Mouse (Mus musculus) frontal cortex, postnatal 10 days (tissue): ENCODE measurements at regions not wholly inside any gene's neighbourhood (a gene's known extent, or its start where the extent isn't known, plus 50 kb on each side); places are given as distances from the start of the nearest gene placed in this dataset.

Source experiments
- DNase-seq, 2 experiments: peaks; one replicate each; pipeline ENCODE4 v3.0.0; 2022; ENCODE audit warnings: low spot score in 2 of 2, mixed read lengths in 1 of 2

GRCm38 (mm10) chr4:90437375-90438190, 219.0 kb downstream of the Zfp352 start:
- DNase-seq = peak in 1 of 2 experiments; percentile 9

DNA sequence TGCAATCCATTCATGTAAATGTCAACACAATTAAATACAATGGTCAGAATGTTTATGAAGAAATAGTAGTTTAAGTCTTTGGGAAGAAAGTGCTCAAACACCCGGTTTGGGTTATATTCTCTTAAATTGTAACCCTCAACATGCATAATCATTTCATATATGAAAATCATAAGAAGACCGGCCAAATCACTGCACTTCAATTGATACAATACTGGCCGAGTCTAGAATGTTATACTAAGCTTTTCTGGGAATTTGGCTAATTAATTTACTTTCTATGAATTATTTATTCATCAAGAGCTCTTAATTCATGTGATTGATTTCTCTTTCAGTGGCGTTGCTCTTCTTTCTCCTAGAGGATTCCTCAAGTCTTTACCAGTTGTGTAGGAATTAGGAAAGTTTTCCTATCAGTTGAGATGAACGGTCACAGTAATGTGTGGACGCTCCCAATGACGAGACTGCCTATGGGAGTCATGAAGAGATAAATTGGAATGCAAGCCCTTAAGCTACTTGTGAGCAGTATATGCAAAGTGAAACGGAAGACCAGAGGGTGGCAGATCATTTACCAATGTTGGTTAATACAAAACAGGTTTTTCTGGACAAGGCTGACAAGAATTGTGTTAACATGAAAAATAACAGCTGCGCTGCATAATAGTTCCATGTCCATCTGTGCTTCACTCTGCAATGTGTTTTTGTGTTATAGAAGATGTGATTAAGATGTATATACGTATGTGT, 219.7 kb downstream of the Zfp352 start:
- no peak for DNase-seq

DNA sequence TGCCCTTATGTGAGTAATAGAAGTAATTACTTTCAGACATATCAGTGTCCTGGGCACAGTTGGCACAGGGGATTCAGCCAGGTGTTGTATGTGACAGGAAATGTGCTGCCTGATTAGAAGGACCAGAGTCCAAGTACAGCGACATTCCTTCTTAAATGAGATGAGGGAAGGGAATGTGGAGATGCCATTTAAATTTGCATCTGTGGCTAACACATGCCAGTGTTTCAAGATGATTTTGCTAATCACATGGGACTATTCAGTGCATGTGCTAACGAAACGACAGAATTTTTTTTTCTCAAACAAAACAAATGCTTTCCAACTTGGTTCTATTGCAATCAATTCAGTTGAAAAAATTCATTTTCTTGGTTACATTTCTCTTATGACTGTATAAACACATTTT, 226.6 kb downstream of the Zfp352 start:
- no peak for DNase-seq

- DNase-seq = no peak
These were observed 234.0 kb downstream of the Zfp352 start for GRCm38 (mm10) chr4:90452576-90452975.

GRCm38 (mm10) chr4:90453029-90453428, 234.4 kb downstream of the Zfp352 start:
- no peak for DNase-seq

DNA sequence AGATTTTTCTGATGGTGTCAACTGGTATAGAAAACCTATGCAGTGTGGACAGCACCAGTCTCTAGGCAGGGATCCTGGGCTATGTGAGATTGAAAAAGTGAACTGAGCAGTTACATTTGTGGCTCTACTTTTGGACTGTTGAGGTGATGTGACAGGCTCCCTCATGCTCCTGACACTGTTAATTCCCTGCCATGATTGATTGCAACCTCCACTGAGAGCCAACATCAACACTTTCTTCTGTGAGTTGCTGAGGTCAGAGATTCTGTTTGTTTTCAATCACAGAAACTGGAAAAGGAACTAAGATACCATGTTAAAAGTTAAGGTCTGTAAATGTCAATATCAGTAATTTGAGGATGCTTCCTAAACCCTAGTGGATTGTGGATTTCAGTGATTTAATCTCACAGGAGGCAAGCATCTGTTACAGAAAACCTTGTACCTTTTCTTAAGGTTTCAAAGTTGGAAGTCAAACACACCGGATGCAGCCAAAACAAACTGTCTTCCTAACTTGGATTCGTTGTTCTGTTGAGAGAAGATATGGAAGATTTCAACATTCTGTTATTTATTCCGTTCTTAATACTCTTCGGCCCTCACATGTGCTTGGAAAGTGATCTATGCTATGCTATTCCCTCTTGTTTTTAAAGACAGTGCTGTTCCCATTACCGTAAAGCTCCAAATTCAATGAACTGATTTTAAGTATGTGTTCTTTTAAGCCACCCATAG, 278.4 kb downstream of the Zfp352 start:
- DNase-seq = no peak
